Mouse (Mus musculus) testis, adult 2 months (tissue): ENCODE data around the gene Amotl2. TPM values are rescaled to one million over a fixed set of nuclear protein-coding genes. Genes with fewer than 3 reads are reported as not detected.

ENCODE experiments used
- H3K27ac ChIP-seq: fragments of 200-500 bp; 2 replicates; pipeline ENCODE4 v1.5.1; 2012; ENCODE audit warnings: low read depth, low read length; ENCODE audit not compliant: control insufficient read depth, insufficient read depth
- H3K27me3 ChIP-seq: fragments of 200-500 bp; 2 replicates; pipeline ENCODE4 v1.6.1; 2012; ENCODE audit warnings: mild to moderate bottlenecking, low read length, moderate library complexity; ENCODE audit not compliant: control insufficient read depth, insufficient read depth
- H3K36me3 ChIP-seq: fragments of 200-500 bp; 2 replicates; pipeline ENCODE4 v1.6.1; 2012; ENCODE audit warnings: mild to moderate bottlenecking, low read length; ENCODE audit not compliant: control insufficient read depth, insufficient read depth
- H3K4me1 ChIP-seq: fragments of 200-500 bp; 2 replicates; pipeline ENCODE4 v1.6.1; 2012; ENCODE audit warnings: low read length; ENCODE audit not compliant: control insufficient read depth, insufficient read depth
- H3K4me3 ChIP-seq: fragments of 200-500 bp; 2 replicates; pipeline ENCODE4 v1.5.1; 2012; ENCODE audit warnings: low read depth, mild to moderate bottlenecking, low read length, moderate library complexity, mixed read lengths; ENCODE audit not compliant: control insufficient read depth
- CTCF ChIP-seq: fragments of 200-500 bp; IDR thresholded peaks from 2 replicates; pipeline ENCODE4 v1.5.1; 2012; ENCODE audit warnings: low read depth, mild to moderate bottlenecking, inconsistent platforms, low read length, moderate library complexity; ENCODE audit not compliant: control insufficient read depth, insufficient read depth, insufficient replicate concordance
- POLR2A ChIP-seq: fragments of 200-500 bp; IDR thresholded peaks from 2 replicates; pipeline ENCODE4 v1.6.1; 2012; ENCODE audit warnings: low read depth, mild to moderate bottlenecking, inconsistent platforms, low read length, moderate library complexity; ENCODE audit not compliant: control insufficient read depth
- polyA plus RNA-seq: library from polyadenylated mRNA; depleted of rRNA; stranded (reverse); fragments of >200 nt; gene quantifications from 2 replicates; pipeline ENCODE4 v1.2.3, GENCODE M21; 2012; rRNA removed

Gene Amotl2
- polyA plus RNA-seq, 1 experiment = 2.6 TPM

DNA sequence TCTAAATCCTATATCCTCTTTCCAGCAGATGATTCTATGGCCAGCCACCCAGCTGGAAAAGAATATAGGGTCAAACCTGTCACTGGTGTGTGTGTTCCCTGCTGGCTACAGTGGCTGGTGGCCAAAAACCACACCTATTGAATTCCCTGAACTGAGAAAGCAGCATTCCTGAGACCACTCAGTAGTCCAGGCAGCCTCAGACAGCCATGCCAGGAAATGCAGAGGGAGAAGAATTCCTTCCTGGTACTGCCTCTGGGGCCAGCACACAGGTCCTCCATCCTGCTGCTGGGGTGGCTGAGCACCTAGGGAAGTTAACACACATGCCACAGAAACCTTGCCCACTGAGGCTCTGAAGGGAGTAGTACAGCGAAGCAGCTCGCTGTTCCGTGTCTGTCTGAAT lies 50.3 kb downstream of the Amotl2 start:
- no peaks in the 10 kb centered on the region for H3K36me3 ChIP-seq
- no peak overlapping the region for H3K27ac ChIP-seq
- H3K4me1 ChIP-seq = peaks cover 4% of the 10 kb centered on the region
- H3K27me3 ChIP-seq = no peaks in the 10 kb centered on the region
- no peak for TF ChIP-seq POLR2A
- TF ChIP-seq CTCF = no peak
- no peak overlapping the region for H3K4me3 ChIP-seq

GRCm38 (mm10) chr9:102769257-102769656 lies 52.8 kb downstream of the Amotl2 start:
- TF ChIP-seq POLR2A = no peak
- TF ChIP-seq CTCF = no peak

GRCm38 (mm10) chr9:102770190-102770589 lies 53.7 kb downstream of the Amotl2 start:
- H3K27ac ChIP-seq = no peak overlapping the region
- no peaks in the 10 kb centered on the region for H3K27me3 ChIP-seq
- H3K4me3 ChIP-seq = no peak overlapping the region
- peaks cover 4% of the 10 kb centered on the region for H3K4me1 ChIP-seq
- TF ChIP-seq POLR2A = no peak
- TF ChIP-seq CTCF = no peak
- no peaks in the 10 kb centered on the region for H3K36me3 ChIP-seq

More at GRCm38 (mm10) chr9:102769257-102769656, 52.8 kb downstream of the Amotl2 start:
- Histone ChIP-seq H3K4me1 (peaks cover 4% of the 10 kb centered on the region), H3K36me3 (no peaks in the 10 kb centered on the region), H3K4me3 (no peak overlapping the region), H3K27ac (no peak overlapping the region), H3K27me3 (no peaks in the 10 kb centered on the region)

DNA sequence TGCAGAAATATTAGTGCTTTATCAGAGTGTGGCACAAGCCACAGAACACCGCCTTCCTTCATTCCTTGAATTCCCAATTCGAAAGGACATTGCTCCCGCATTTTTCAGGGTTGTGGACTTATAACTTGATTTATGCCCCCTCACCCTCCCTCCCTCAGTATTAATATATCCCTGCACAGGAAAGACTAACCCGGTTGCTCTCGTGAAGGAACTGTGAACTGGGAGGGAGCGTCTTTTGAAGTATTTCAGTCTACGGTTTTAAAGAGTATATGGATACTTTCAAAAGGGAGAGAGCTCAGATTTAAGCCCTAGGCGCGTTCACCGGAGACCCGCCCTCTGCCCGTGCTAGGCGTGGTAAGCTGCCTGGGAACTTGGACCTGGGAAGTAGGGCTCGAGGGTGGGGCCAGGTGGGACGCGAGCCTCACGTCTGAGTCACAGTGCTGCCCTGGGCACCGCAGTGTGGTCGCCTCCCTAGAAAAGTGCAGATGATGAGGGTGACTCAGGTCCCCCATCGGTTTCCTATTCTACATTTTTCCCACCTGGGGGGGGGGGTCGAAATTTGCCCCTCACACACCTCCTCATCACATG lies 54.9 kb downstream of the Amotl2 start:
- no peak for TF ChIP-seq POLR2A
- no peak for TF ChIP-seq CTCF
- H3K4me3 ChIP-seq = peak overlapping the region; percentile 5; the same call in 1 of the 2 replicates
- H3K36me3 ChIP-seq = no peaks in the 10 kb centered on the region
- H3K27ac ChIP-seq = no peak overlapping the region
- peaks cover 4% of the 10 kb centered on the region for H3K4me1 ChIP-seq
- H3K27me3 ChIP-seq = no peaks in the 10 kb centered on the region

- Histone ChIP-seq H3K27ac (0 out of 2 replicates have a peak overlapping the region, but pooled peaks have one; percentile 12), H3K27me3 (no peaks in the 10 kb centered on the region), H3K36me3 (no peaks in the 10 kb centered on the region), H3K4me1 (peaks cover 9% of the 10 kb centered on the region), H3K4me3 (no peak overlapping the region)
- no peak for TF ChIP-seq CTCF
- no peak for TF ChIP-seq POLR2A
Measured at GRCm38 (mm10) chr9:102777631-102778591, 61.4 kb downstream of the Amotl2 start.

DNA sequence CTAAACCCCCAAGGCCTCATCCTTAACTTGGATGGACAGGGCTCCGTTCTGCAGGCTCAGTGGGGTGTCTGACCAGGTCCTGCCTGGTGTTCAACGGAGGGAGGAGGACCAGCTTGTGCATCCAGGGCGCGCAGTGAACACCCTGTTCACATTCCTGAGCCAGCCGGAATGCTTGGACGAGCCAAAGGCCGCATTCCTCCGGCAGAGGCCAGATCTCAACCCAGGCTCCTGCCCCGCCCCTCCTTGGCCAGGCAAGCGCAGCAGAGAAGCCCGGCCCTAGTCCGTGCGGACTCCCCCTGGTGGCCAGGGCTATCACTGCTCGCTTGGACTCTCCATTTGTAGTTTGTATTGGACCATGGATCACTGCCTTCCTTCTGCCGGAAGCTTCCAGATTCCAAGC lies 63.0 kb downstream of the Amotl2 start:
- Histone ChIP-seq H3K27ac (peak overlapping the region; percentile 73), H3K4me3 (no peak overlapping the region), H3K4me1 (peaks cover 13% of the 10 kb centered on the region), H3K27me3 (no peaks in the 10 kb centered on the region), H3K36me3 (no peaks in the 10 kb centered on the region)
- TF ChIP-seq CTCF = peak; percentile 83
- no peak for TF ChIP-seq POLR2A

Other genes with a start within 250 kb of the Amotl2 start
- 0.54 and 0.82 TPM in 2 replicates for gene Ky, start 210.9 kb upstream of the Amotl2 start, polyA plus RNA-seq
- gene Anapc13, start 90.4 kb upstream of the Amotl2 start, polyA plus RNA-seq = 118 and 127 TPM in 2 replicates
- 182 and 187 TPM in 2 replicates for gene Cep63, start 90.1 kb upstream of the Amotl2 start, polyA plus RNA-seq
- 8.2 TPM in 2 replicates for gene Ryk, start 118.2 kb downstream of the Amotl2 start, polyA plus RNA-seq